Mouse (Mus musculus) thymus, postnatal 4 days (tissue): ENCODE data around the gene Ptpn4.
A peak's percentile ranks its signal among the peaks of the same experiment; 100 is the strongest.

Source experiments
- DNase-seq: peaks from one replicate; pipeline ENCODE4 v3.0.0; 2021

Gene Ptpn4

DNA sequence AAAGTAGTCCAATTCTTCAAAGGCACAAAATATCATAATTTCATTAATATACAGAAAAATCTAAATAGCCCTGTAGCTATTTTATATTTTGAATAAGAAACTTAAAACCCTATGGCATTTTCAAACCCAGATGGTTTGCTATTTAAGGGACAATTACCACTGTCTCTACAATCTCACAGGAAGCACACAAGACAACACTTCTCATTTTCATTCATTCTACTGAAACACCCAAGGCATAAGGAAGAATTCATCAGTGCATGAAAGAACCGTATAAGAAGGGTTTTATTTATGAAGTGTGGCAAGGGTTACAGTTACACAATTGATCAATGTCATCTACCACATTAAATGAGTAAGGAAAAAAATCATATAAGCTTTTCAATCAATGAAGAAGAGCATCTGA is 32.8 kb downstream of the Ptpn4 start:
- no peak for DNase-seq

- no peak for DNase-seq
Measured at GRCm38 (mm10) chr1:119795174-119795573, 42.2 kb downstream of the Ptpn4 start.

- DNase-seq = no peak
Measured at GRCm38 (mm10) chr1:119794342-119794741, 43.1 kb downstream of the Ptpn4 start.

DNA sequence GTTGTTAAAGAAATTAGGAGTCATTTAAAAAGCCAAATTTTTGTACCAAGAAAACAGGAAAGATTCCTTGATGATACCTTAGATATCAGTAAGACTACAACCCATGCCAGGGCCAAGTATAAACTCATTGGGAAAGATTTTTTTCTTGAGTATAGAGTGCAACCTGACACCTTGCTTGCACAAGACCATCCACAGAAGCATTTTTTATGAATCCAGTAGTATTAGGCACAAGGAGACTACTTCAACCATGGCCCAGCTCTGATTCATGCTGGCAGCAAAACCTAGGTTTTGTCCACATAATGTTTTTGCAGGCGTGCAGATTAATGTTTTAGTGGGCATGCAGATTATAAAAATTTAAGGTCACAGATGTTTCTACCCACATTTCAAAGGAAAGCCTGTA is 46.8 kb downstream of the Ptpn4 start:
- DNase-seq = no peak

GRCm38 (mm10) chr1:119775915-119776314 is 61.5 kb downstream of the Ptpn4 start:
- no peak for DNase-seq

- DNase-seq = no peak
Measured at GRCm38 (mm10) chr1:119735692-119736091, 101.7 kb downstream of the Ptpn4 start.

GRCm38 (mm10) chr1:119734801-119735200 is 102.6 kb downstream of the Ptpn4 start:
- DNase-seq = no peak

GRCm38 (mm10) chr1:119731166-119731565 is 106.2 kb downstream of the Ptpn4 start:
- no peak for DNase-seq

GRCm38 (mm10) chr1:119713017-119713416 is 124.4 kb downstream of the Ptpn4 start:
- DNase-seq = no peak

DNA sequence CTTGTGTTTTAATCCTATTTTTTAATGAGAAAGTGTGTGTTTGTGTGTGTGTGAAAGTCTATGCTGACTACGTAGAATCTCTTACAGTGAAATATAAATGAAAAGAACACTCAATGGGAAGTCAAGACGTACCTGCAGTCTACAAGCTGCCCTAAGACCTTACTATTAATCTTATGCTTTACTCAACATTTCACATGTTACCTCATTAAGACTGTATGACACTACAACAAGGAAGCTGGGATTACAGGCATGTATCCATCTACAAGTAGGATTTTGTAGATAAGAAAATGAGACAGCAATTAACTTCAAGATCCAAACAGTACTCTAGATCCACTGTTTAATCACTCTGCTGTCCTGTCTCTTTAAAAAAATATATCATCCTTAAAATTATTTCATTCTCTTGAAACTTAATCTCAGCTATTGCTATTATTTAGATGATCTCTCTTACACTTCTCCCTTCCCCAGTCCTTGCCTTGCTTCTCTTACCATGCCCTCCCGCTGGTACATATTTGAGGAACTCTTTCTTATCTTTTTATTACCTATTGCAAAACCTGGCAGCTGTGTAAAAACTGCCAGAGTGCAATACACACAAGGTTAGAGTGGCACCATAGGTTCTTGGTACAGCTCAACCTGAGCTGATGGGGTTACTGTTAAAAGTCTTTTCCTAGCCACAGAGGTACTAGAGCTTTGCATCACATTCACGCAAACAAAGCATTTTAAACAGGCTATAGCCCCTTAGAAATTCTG is 130.8 kb downstream of the Ptpn4 start:
- DNase-seq = no peak

DNA sequence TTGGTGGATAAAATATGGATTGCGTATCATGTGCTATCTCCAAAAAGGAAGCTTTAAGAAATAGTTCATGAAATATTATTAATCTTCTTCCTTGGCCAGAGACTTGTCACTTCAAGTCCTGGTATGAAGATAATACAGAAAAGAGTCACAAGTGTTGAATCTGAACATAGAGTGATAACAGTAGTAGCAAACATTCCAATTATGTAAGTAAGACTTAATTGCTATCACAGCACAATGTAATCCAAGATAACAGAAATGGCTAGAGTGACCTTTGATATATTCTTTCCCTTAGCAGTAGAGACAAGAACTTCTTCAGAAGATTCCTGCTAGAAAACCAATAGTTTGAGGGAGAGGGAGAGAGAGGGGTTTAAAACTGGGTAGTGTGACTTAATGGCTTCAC is 140.6 kb downstream of the Ptpn4 start:
- no peak for DNase-seq

- DNase-seq = no peak
Measured at GRCm38 (mm10) chr1:119685773-119686558, 151.4 kb downstream of the Ptpn4 start.

- DNase-seq = no peak
Measured at GRCm38 (mm10) chr1:119681663-119682213, 155.7 kb downstream of the Ptpn4 start.

DNA sequence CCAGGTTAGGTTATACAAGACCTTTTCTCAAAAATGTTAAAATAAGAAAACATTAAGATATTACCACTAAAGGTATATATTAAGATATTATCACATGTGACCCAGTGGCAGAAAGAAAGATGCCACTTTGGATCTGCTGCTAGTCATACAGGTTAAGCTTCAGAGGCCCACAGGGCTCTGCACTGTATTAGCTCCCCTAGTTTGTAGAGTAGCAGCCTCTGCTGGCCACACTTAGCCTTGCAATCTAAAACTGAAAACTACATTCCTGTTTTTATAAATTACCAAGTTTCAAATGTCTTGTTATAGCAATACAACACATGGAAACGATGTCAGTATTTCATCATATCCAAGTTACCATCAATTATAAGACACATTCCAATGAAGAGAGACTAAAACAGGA is 162.4 kb downstream of the Ptpn4 start:
- DNase-seq = peak; percentile 54

GRCm38 (mm10) chr1:119666904-119667303 is 170.5 kb downstream of the Ptpn4 start:
- no peak for DNase-seq

GRCm38 (mm10) chr1:119654307-119654706 is 183.1 kb downstream of the Ptpn4 start:
- DNase-seq = no peak

DNA sequence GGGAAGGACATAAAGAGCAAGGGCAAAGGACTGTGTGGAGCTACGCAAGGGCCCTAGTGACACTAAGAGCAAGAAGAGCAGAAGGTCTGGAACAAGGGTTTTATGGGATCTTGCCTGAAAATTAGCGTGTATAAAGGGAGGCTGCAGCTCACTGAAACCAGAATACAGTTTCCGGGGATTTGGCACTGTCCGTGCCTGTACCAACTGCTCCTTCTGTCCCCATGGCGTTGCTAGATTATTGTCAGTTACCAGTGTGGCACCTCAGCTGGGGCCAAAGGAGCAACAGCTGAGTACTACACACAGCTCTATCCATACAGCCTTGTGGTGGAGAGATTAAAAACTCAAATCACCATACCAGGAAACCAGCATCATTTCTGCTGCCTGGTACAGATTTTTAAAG is 187.0 kb downstream of the Ptpn4 start:
- no peak for DNase-seq

GRCm38 (mm10) chr1:119649627-119650026 is 187.8 kb downstream of the Ptpn4 start:
- DNase-seq = no peak

DNA sequence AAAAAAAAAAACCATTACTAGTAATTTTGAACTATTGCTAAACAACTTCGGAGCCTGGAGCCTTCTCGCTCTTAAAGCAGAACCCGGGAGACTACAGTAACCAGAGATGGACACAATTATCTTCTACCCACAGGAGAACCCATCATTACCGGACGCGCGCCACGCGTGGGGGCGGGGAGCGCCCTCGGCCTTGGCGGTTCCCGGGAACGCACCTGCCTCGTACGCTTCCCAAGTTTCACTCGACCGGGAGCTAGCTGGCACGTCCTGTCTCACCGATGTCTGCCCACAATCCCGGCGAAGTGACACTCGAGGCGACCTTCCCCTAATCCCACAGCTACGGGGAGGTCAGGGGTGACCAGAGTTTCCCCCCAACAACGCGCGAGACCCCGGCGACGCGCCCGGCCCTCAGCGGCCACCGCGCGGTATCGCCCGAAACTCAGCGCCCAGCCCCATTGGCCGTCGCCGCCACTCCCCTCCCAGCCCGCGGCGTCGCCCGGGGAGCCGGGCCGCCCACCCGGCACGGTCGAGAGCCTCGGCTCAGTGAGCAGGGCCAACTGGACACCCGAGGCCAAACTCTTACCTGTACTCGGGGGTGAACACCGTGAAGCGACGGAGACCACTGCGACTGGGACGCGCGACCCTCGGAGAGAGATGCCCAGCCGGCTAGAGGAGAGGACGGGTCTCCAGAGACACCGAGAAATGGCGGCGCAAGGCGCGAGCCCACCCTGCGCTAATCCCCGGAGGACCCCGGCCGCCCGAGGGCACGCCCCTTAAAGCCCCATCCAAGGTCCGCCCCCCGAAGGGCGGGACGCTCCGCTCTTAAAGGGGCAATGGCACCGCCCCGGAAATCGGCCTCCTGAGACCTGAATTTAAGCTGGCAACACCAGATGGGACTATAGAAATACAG is 189.0 kb downstream of the Ptpn4 start, which contains the start of gene Epb41l5:
Gene Epb41l5, minus strand, starts transcription at position 796 of the 907 bp plus-strand sequence.
- peak; percentile 88 for DNase-seq

GRCm38 (mm10) chr1:119646356-119646755 is 191.1 kb downstream of the Ptpn4 start:
- no peak for DNase-seq

- DNase-seq = no peak
Measured at GRCm38 (mm10) chr1:119642367-119642766, 195.0 kb downstream of the Ptpn4 start.

DNA sequence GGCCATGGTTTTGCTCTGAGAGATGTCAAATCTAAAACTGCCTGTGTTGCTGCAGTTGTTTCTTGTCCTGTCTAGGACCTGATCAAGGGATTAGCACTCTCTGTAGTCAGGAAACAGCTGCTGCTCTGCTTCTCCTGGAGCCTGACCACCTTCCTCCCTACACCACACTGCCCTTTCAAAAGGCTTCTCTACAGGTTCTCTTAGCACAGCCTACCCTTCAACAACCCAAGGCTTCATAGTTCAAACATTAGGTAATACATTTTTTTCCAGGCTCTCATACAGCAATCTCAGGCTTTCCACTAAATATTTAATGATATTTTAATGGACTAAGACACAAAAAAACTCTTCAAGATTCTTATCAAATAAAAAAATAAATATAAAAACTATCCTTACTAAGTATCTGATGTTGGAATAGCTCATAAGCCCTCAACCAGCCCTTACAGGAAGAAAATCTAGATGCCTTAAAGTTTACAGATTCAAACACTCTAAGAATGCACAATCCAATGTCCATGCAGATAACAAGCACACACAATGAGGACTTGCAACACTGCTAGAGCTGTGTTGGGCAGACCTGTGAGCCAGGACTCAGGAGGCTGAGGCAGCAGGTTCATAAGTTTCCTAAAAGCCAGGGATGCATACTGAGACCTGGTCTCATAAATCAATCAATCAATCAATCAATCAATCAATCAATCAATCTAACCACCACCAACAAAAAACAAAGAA is 196.2 kb downstream of the Ptpn4 start:
- no peak for DNase-seq
